ENCODE assay signal across 8 mouse cellular contexts in genomic region chr2:134786856-134787250, GRCm38 (mm10). TPM values are rescaled to one million over a fixed set of nuclear protein-coding genes. Genes with fewer than 3 reads are reported as not detected.
DNase-seq lines count a peak whose midpoint lies in the region; ATAC-seq and TF ChIP-seq lines count a peak whose summit lies in the region.

No protein-coding gene starts in this region.

- DNase-seq in kidney, adult 2 months, result no peak
- DNase-seq in kidney, postnatal 10 days, result no peak
- DNase-seq in brain, adult 2 months (ENCODE audit: low read depth, low spot score), result peak; percentile 20
- DNase-seq in gastrocnemius, postnatal 14 days, result no peak
- no peak for DNase-seq in urinary bladder, postnatal 4 days (ENCODE audit: low spot score in 2 of 2)
- DNase-seq in lung, postnatal 10 days, result no peak

- no peaks in the 10 kb centered on the region for H3K36me3 ChIP-seq in kidney, adult 2 months (ENCODE audit: control insufficient read depth, insufficient read depth, low read length)
- H3K36me3 ChIP-seq in forebrain, embryonic 15.5 days, result no peaks in the 10 kb centered on the region
- H3K36me3 ChIP-seq in liver, embryonic 16.5 days (ENCODE audit: control insufficient read depth, insufficient read depth), result no peaks in the 10 kb centered on the region

- H3K9me3 ChIP-seq in forebrain, embryonic 15.5 days, result no peaks in the 10 kb centered on the region
- no peaks in the 10 kb centered on the region for H3K9me3 ChIP-seq in liver, embryonic 16.5 days (replicated peaks; ENCODE audit: control insufficient read depth, low read length)

- H3K4me3 ChIP-seq in kidney, adult 2 months (ENCODE audit: insufficient read depth, low read depth, low read length), result peak overlapping the region; percentile 80
- peak overlapping the region; percentile 69 for H3K4me3 ChIP-seq in forebrain, embryonic 15.5 days
- peak overlapping the region; percentile 65 for H3K4me3 ChIP-seq in liver, embryonic 16.5 days (ENCODE audit: low read depth, low read length)

- WGBS in kidney, adult 2 months, result 10% methylated on average over 6 of the region's 6 CpGs
- WGBS in forebrain, embryonic 15.5 days, result 6% methylated on average over 6 of the region's 6 CpGs
- 10% methylated on average over 6 of the region's 6 CpGs for WGBS in liver, embryonic 16.5 days (ENCODE audit: insufficient replicate concordance)

- 0 out of 2 replicates have a peak, but pooled peaks have one; percentile 1 for ATAC-seq in forebrain, embryonic 15.5 days (replicated peaks)
- ATAC-seq in liver, embryonic 16.5 days (ENCODE audit: low read depth), result no peak

- no peak for TF ChIP-seq POLR2A in kidney, adult 2 months (IDR thresholded peaks at IDR 0.05; ENCODE audit: low read depth, low read length)

- peak overlapping the region; percentile 86 for H3K4me2 ChIP-seq in forebrain, embryonic 15.5 days (replicated peaks)
- peak overlapping the region; percentile 49 for H3K4me2 ChIP-seq in liver, embryonic 16.5 days (ENCODE audit: low read depth, low read length)

- no peak for TF ChIP-seq CTCF in kidney, adult 2 months (conservative IDR thresholded peaks at IDR 0.05; ENCODE audit: insufficient read depth, insufficient read length, low read depth, low read length)

- H3K4me1 ChIP-seq in kidney, adult 2 months (ENCODE audit: control insufficient read depth, insufficient read depth, low read length), result peaks cover 8% of the 10 kb centered on the region; the same call in 1 of the 2 replicates
- H3K4me1 ChIP-seq in forebrain, embryonic 15.5 days, result peaks cover 16% of the 10 kb centered on the region
- H3K4me1 ChIP-seq in liver, embryonic 16.5 days (ENCODE audit: control insufficient read depth, low read depth, low read length), result no peaks in the 10 kb centered on the region

- peak overlapping the region; percentile 68 for H3K27ac ChIP-seq in kidney, adult 2 months (ENCODE audit: insufficient read depth, low read depth, low read length)
- H3K27ac ChIP-seq in forebrain, embryonic 15.5 days (replicated peaks), result no peak overlapping the region
- no peak overlapping the region for H3K27ac ChIP-seq in liver, embryonic 16.5 days (ENCODE audit: low read length)

- H3K27me3 ChIP-seq in kidney, adult 2 months (replicated peaks; ENCODE audit: control insufficient read depth, insufficient read depth, low read length), result no peaks in the 10 kb centered on the region
- H3K27me3 ChIP-seq in forebrain, embryonic 15.5 days, result no peaks in the 10 kb centered on the region
- peaks cover 12% of the 10 kb centered on the region for H3K27me3 ChIP-seq in liver, embryonic 16.5 days (ENCODE audit: control insufficient read depth, insufficient read depth, low read depth, low read length)

- intact Hi-C loops in gastrocnemius, postnatal 14 days (cut with DNase I; ENCODE audit: low total_unique reads), result loop anchor here (5.0 kb wide), 1 partner anchor 535 kb away; no protein-coding TSS in a partner anchor

- H3K9ac ChIP-seq in forebrain, embryonic 15.5 days (replicated peaks), result peak overlapping the region; percentile 76
- H3K9ac ChIP-seq in liver, embryonic 16.5 days (ENCODE audit: low read depth, low read length), result peak overlapping the region; percentile 60; the same call in 1 of the 2 replicates

RNA-seq across cellular contexts. Expression of gene Plcb1, which starts 1.0 kb away (rescaled TPM):
- polyA plus RNA-seq in kidney, adult 2 months (2012; rRNA removed), result 4.4 and 5.0 TPM in 2 replicates
- polyA plus RNA-seq in forebrain, embryonic 15.5 days (2015; fragmentation: Nextera tagmentation; extraction: Ambion mirVana), result 45.8 and 50.4 TPM in 2 replicates
- 3.9 and 4.6 TPM in 2 replicates for polyA plus RNA-seq in liver, embryonic 16.5 days (2015; fragmentation: Nextera tagmentation; extraction: Ambion mirVana)
- 1 to 10 TPM; 2.9 to 3.1 TPM for total RNA-seq in gastrocnemius, postnatal 14 days (2021)
